Mouse (Mus musculus): ENCODE measurements around the gene Slx4.

GRCm38 (mm10) chr16:3976251-3976671 is 27.3 kb downstream of the Slx4 start, which contains the start of gene Nlrc3:
- TF ChIP-seq CTCF (IDR thresholded peaks at IDR 0.05; ENCODE audit: borderline replicate concordance, control insufficient read depth, extremely low read depth, insufficient read depth, low read length, poor library complexity) (peak; percentile 42; the same call in 1 of the 2 replicates), POLR2A (IDR thresholded peaks at IDR 0.05; ENCODE audit: control insufficient read depth, extremely low read depth, insufficient read depth, low read length, poor library complexity) (peak; percentile 40; the same call in 1 of the 2 replicates)

All from thymus, adult 2 months (tissue).